Mouse (Mus musculus): ENCODE measurements around the gene Dnaja3.
A peak's percentile ranks its signal among the peaks of the same experiment; 100 is the strongest.

GRCm38 (mm10) chr16:4639831-4640237 lies at the start of gene Dnaja3, which contains the start of gene Vasn:
- TF ChIP-seq CTCF (conservative IDR thresholded peaks at IDR 0.05; ENCODE audit: insufficient read depth, insufficient read length, low read depth, low read length), result no peak
- TF ChIP-seq POLR2A (IDR thresholded peaks at IDR 0.05; ENCODE audit: low read depth, low read length), result peak; percentile 94

Data from kidney, adult 2 months (tissue).